Mouse (Mus musculus): ENCODE data around the gene Rock2.

DNA sequence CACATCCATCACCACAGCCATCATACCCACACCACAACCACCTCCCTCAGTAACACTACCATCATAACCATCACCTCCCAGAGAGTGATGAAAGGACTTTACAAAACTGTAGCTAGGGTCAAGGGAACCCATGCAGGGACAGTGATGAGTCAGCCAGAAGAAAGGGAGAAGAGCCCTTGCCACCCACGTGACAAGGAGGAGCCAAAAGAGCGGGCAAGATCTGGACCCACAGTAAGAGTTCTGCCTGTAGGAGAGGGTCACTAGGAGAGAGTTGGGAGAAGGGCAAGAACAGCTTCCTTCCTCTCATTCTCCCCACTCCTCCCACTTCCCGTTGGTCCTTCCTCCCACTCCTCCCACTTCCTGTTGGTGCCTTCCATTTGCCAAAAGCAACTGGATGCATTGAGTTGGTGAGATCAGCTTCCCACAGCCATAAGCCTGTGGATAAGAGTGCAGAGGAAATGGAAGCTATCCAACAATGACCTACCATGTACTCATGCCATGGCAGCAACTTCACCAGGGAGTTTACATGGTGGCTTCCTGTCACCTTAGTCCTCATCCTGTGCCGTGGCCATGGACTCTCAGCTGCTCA, 47.4 kb upstream of the Rock2 start:
- TF ChIP-seq POLR2A (IDR thresholded peaks at IDR 0.05; ENCODE audit: insufficient read depth, low read depth, low read length): no peak
- no peak for TF ChIP-seq CTCF (IDR thresholded peaks at IDR 0.05; ENCODE audit: insufficient read depth, low read depth, low read length)
